Mouse (Mus musculus): Measurements from ENCODE around the gene Slc43a1.

Gene Slc43a1

GRCm38 (mm10) chr2:84868521-84868943, 29.9 kb downstream of the Slc43a1 start:
- DNase-seq (ENCODE audit: low read depth, low spot score), result no peak

GRCm38 (mm10) chr2:84868977-84869376, 30.3 kb downstream of the Slc43a1 start:
- DNase-seq (ENCODE audit: low read depth, low spot score), result no peak

GRCm38 (mm10) chr2:84870623-84871160, 32.0 kb downstream of the Slc43a1 start:
- no peak for DNase-seq (ENCODE audit: low read depth, low spot score)

- DNase-seq (ENCODE audit: low read depth, low spot score), result no peak
These were observed 33.6 kb downstream of the Slc43a1 start for GRCm38 (mm10) chr2:84872105-84872716.

- no peak for DNase-seq (ENCODE audit: low read depth, low spot score)
These were observed 37.2 kb downstream of the Slc43a1 start for GRCm38 (mm10) chr2:84875842-84876241.

GRCm38 (mm10) chr2:84880590-84880989, 41.9 kb downstream of the Slc43a1 start:
- no peak for DNase-seq (ENCODE audit: low read depth, low spot score)

- no peak for DNase-seq (ENCODE audit: low read depth, low spot score)
These were observed 44.0 kb downstream of the Slc43a1 start for GRCm38 (mm10) chr2:84882606-84883005.

- DNase-seq (ENCODE audit: low read depth, low spot score), result no peak
These were observed 44.4 kb downstream of the Slc43a1 start for GRCm38 (mm10) chr2:84883084-84883483.

- DNase-seq (ENCODE audit: low read depth, low spot score), result no peak
These were observed 44.9 kb downstream of the Slc43a1 start for GRCm38 (mm10) chr2:84883530-84883929.

GRCm38 (mm10) chr2:84883942-84884341, 45.3 kb downstream of the Slc43a1 start:
- no peak for DNase-seq (ENCODE audit: low read depth, low spot score)

- DNase-seq (ENCODE audit: low read depth, low spot score), result no peak
These were observed 46.0 kb downstream of the Slc43a1 start for GRCm38 (mm10) chr2:84884611-84885010.

GRCm38 (mm10) chr2:84885084-84886055, 46.7 kb downstream of the Slc43a1 start:
- no peak for DNase-seq (ENCODE audit: low read depth, low spot score)

GRCm38 (mm10) chr2:84886234-84886731, 47.6 kb downstream of the Slc43a1 start, which contains the start of gene Rtn4rl2:
Rtn4rl2 (minus strand) TSS chr2:84886710.
- DNase-seq (ENCODE audit: low read depth, low spot score), result no peak

GRCm38 (mm10) chr2:84886821-84887281, 48.2 kb downstream of the Slc43a1 start:
- DNase-seq (ENCODE audit: low read depth, low spot score), result no peak

GRCm38 (mm10) chr2:84887411-84888271, 49.0 kb downstream of the Slc43a1 start:
- DNase-seq (ENCODE audit: low read depth, low spot score), result no peak

GRCm38 (mm10) chr2:84888657-84889315, 50.1 kb downstream of the Slc43a1 start:
- no peak for DNase-seq (ENCODE audit: low read depth, low spot score)

- DNase-seq (ENCODE audit: low read depth, low spot score), result no peak
These were observed 50.8 kb downstream of the Slc43a1 start for GRCm38 (mm10) chr2:84889316-84890044.

- no peak for DNase-seq (ENCODE audit: low read depth, low spot score)
These were observed 51.3 kb downstream of the Slc43a1 start for GRCm38 (mm10) chr2:84890045-84890340.

- DNase-seq (ENCODE audit: low read depth, low spot score), result no peak
These were observed 54.7 kb downstream of the Slc43a1 start for GRCm38 (mm10) chr2:84893359-84893758.

Measured in telencephalon, adult 2 months (tissue).